Comparison of ENCODE assay signal across 10 mouse cellular contexts in the genomic region with DNA sequence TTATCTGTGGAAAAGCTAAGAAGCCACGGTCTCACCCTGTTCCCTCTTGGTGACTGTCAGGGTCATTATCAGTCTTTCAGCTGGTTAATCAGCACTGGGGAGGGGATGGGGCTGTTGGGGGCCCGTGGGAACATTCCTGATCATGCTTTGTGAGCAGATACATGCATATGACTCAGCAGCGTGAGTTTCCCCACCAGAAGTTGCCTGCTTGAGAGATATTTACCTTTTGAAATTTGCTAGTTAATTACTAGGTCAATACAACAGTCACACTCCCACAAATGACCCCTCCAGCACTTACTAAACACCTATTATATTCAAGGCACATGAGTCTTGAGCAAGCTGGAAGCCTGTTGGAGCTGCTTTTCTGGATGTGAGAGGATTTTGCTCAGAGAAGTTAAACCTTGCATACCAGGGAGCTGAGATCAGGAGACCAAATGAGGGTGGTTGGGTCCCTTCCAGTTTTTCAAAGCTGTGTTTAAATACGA. TPM values are rescaled to one million over a fixed set of nuclear protein-coding genes. Genes with fewer than 3 reads are reported as not detected.
A peak's percentile ranks its signal among the peaks of the same experiment; 100 is the strongest.
DNase-seq lines count a peak whose midpoint lies in the region; ATAC-seq and TF ChIP-seq lines count a peak whose summit lies in the region.
"Had no signal": no experiment of that assay in that cellular context is flagged by ENCODE, and none has a peak within 500 bp of the region (broad histone marks: within the 10 kb centered on the region; RNA-seq: fewer than 3 reads in every experiment).

No protein-coding gene starts in this region.

- DNase-seq in heart, adult 8-10 months (ENCODE audit: low spot score), result no peak
- DNase-seq in Patski (ENCODE audit: low read depth, low spot score), result peak; percentile 50
- peak; percentile 46 for DNase-seq in heart, postnatal 4 days
- DNase-seq in liver, postnatal 0 days, result no peak
- no peak for DNase-seq in right cerebral cortex, adult 18-20 months
- DNase-seq in frontal cortex, postnatal 10 days (ENCODE audit: low spot score in 2 of 2), result no peak

- no peaks in the 10 kb centered on the region for H3K36me3 ChIP-seq in heart, embryonic 14.5 days (ENCODE audit: control insufficient read depth, insufficient read depth, low read length)
- no peaks in the 10 kb centered on the region for H3K36me3 ChIP-seq in liver, postnatal 0 days (replicated peaks; ENCODE audit: insufficient read depth, low read length)
- H3K36me3 ChIP-seq: hindbrain, embryonic 15.5 days; midbrain, embryonic 13.5 days had no signal

- no peak for TF ChIP-seq CTCF in Patski (IDR thresholded peaks at IDR 0.05)
- no peak for TF ChIP-seq CTCF in liver, postnatal 0 days (IDR thresholded peaks at IDR 0.05; ENCODE audit: low read depth)

- no peaks in the 10 kb centered on the region for H3K9me3 ChIP-seq in heart, embryonic 14.5 days (ENCODE audit: control insufficient read depth, low read length)
- no peaks in the 10 kb centered on the region for H3K9me3 ChIP-seq in liver, postnatal 0 days (ENCODE audit: low read length)
- H3K9me3 ChIP-seq: hindbrain, embryonic 15.5 days; midbrain, embryonic 13.5 days had no signal

- H3K9ac ChIP-seq in heart, embryonic 14.5 days (ENCODE audit: low read length), result peak overlapping the region; percentile 31; the same call in 1 of the 2 replicates
- no peak overlapping the region for H3K9ac ChIP-seq in liver, postnatal 0 days (replicated peaks)
- H3K9ac ChIP-seq: hindbrain, embryonic 15.5 days; midbrain, embryonic 13.5 days had no signal

- no peak for ATAC-seq in heart, embryonic 14.5 days (ENCODE audit: insufficient number of reproducible peaks, insufficient read depth, low FRiP score, low read depth)
- peak; percentile 68 for ATAC-seq in Patski
- no peak for ATAC-seq in liver, postnatal 0 days
- ATAC-seq in activated CD4-positive, CD25-positive, alpha-beta regulatory T cell, adult 4 months, result no peak
- ATAC-seq: midbrain, embryonic 13.5 days had no signal

- CTCF ChIA-PET in Patski (lab: Charles Lee), result interaction anchor here (1.0 to 1.3 kb wide), 2 partner anchors 9 to 21 kb away, joined by 3 read pairs; no protein-coding TSS in a partner anchor

- no peak for TF ChIP-seq EP300 in liver, postnatal 0 days (IDR thresholded peaks at IDR 0.05; ENCODE audit: low read depth)

- H3K27me3 ChIP-seq in heart, embryonic 14.5 days (ENCODE audit: control insufficient read depth, insufficient read depth, low read length), result no peaks in the 10 kb centered on the region
- H3K27me3 ChIP-seq in Patski, result no peaks in the 10 kb centered on the region
- no peaks in the 10 kb centered on the region for H3K27me3 ChIP-seq in liver, postnatal 0 days (ENCODE audit: insufficient read depth, low read length)
- H3K27me3 ChIP-seq: hindbrain, embryonic 15.5 days; midbrain, embryonic 13.5 days had no signal

- peak overlapping the region; percentile 28; the same call in 1 of the 2 replicates for H3K4me2 ChIP-seq in heart, embryonic 14.5 days (ENCODE audit: low read length)
- H3K4me2 ChIP-seq in liver, postnatal 0 days (ENCODE audit: low read depth, low read length), result no peak overlapping the region
- H3K4me2 ChIP-seq: hindbrain, embryonic 15.5 days; midbrain, embryonic 13.5 days had no signal

- peaks cover 8% of the 10 kb centered on the region in 2 experiments for H3K4me1 ChIP-seq in heart, embryonic 14.5 days (ENCODE audit: control insufficient read depth in 2 of 2, insufficient read depth in 2 of 2, low read length in 2 of 2)
- H3K4me1 ChIP-seq in liver, postnatal 0 days (ENCODE audit: insufficient read depth), result peaks cover 5% of the 10 kb centered on the region; the same call in 1 of the 2 replicates

- peak overlapping the region in 1 of 2 experiments; percentile 70; a peak in 2 of 4 replicates for H3K27ac ChIP-seq in heart, embryonic 14.5 days (replicated peaks in 1 of 2; ENCODE audit: control insufficient read depth in 1 of 2, insufficient read depth in 1 of 2, low read depth in 2 of 2, low read length in 2 of 2)
- H3K27ac ChIP-seq in liver, postnatal 0 days (ENCODE audit: low read depth), result 0 out of 2 replicates have a peak overlapping the region, but pooled peaks have one; percentile 37
- H3K27ac ChIP-seq: hindbrain, embryonic 15.5 days; midbrain, embryonic 13.5 days had no signal

- 16% methylated on average over 4 of the region's 4 CpGs for WGBS in heart, embryonic 14.5 days
- WGBS in liver, postnatal 0 days (ENCODE audit: insufficient replicate concordance), result 23% methylated on average over 4 of the region's 4 CpGs

- POLR2A ChIA-PET in Patski (lab: Charles Lee), result interaction anchor here (0.6 to 3.4 kb wide), 2 partner anchors 12 to 812 kb away, joined by 7 to 19 read pairs; a partner anchor contains a TSS

- in situ Hi-C loops in Patski (cut with MboI; ENCODE audit: low pct_unique_long_range_greater_than_20kb), result no loop called here

- H3K4me3 ChIP-seq in heart, embryonic 14.5 days (ENCODE audit: control insufficient read depth in 1 of 2, insufficient read depth in 1 of 2, low read depth in 1 of 2, low read length in 2 of 2), result no peak overlapping the region
- no peak overlapping the region for H3K4me3 ChIP-seq in liver, postnatal 0 days (ENCODE audit: low read depth, low read length)
- H3K4me3 ChIP-seq: hindbrain, embryonic 15.5 days; midbrain, embryonic 13.5 days had no signal

RNA-seq across cellular contexts. Expression of a gene that starts 11.5 kb away (rescaled TPM):
- polyA plus RNA-seq in heart, embryonic 14.5 days (2014; fragmentation: Nextera tagmentation; extraction: Ambion mirVana), result 2.0 and 3.3 TPM in 2 replicates
- 10 to 100 TPM; 15.7 to 25.5 (median 21.1) TPM for total RNA-seq in heart, adult 8-10 months (2022)
- polyA plus RNA-seq in Patski (2021), result 28.3 TPM
- 10 to 100 TPM; 10.8 to 11.7 TPM for total RNA-seq in heart, postnatal 4 days (2021)
- polyA plus RNA-seq in liver, postnatal 0 days (2015; fragmentation: Nextera tagmentation; extraction: Ambion mirVana), result 1.2 and 1.7 TPM in 2 replicates
- polyA plus RNA-seq in activated CD4-positive, CD25-positive, alpha-beta regulatory T cell, adult 4 months (2017; shearing (Covaris generic)), result 10 to 100 TPM; 15.7 to 20.9 TPM

RNA-seq across cellular contexts. Expression of a gene that starts 55.7 kb away (rescaled TPM):
- 123 and 131 TPM in 2 replicates for polyA plus RNA-seq in heart, embryonic 14.5 days (2014; fragmentation: Nextera tagmentation; extraction: Ambion mirVana)
- total RNA-seq in heart, adult 8-10 months (2022), result 10 to 100 TPM; 61.1 to 70.9 (median 64.9) TPM
- 56.6 TPM for polyA plus RNA-seq in Patski (2021)
- 10 to 100 TPM; 55.9 to 56.0 TPM for total RNA-seq in heart, postnatal 4 days (2021)
- polyA plus RNA-seq in liver, postnatal 0 days (2015; fragmentation: Nextera tagmentation; extraction: Ambion mirVana), result 40.7 and 45.1 TPM in 2 replicates
- 100 to 1,000 TPM; 110 to 124 TPM for polyA plus RNA-seq in activated CD4-positive, CD25-positive, alpha-beta regulatory T cell, adult 4 months (2017; shearing (Covaris generic))

Comparison
In these comparisons a context has a peak if more than half of its experiments do, and no peak if none do; other contexts are left out.
1. DNase-seq: peak in Patski (single experiment) and heart, postnatal 4 days (single experiment); none in heart, adult 8-10 months (single experiment), liver, postnatal 0 days (single experiment), right cerebral cortex, adult 18-20 months (single experiment) and frontal cortex, postnatal 10 days (0 of 2).